Mouse (Mus musculus) limb, embryonic 11.5 days (tissue): ENCODE measurements around the gene Nudt8. TPM values are rescaled to one million over a fixed set of nuclear protein-coding genes. Genes with fewer than 3 reads are reported as not detected.

Experiments
- polyA plus RNA-seq: library from polyadenylated mRNA; unstranded; fragments of >200 nt; fragmentation: Nextera tagmentation; extraction: Ambion mirVana; gene quantifications from 2 replicates; pipeline ENCODE4 v1.2.1, GENCODE M21; 2014

The Nudt8 gene
- polyA plus RNA-seq, 1 experiment from 2014 or later, result 32.6 TPM

Other genes starting within 250 kb of the Nudt8 start
- 25.3 and 30.6 TPM in 2 replicates for gene Kmt5b, start 233.2 kb upstream of the Nudt8 start, polyA plus RNA-seq
- 47.3 and 47.7 TPM in 2 replicates for gene Chka, start 148.8 kb upstream of the Nudt8 start, polyA plus RNA-seq
- 27.3 and 28.8 TPM in 2 replicates for gene Tcirg1, start 93.4 kb upstream of the Nudt8 start, polyA plus RNA-seq
- gene Ndufs8, start 87.8 kb upstream of the Nudt8 start, polyA plus RNA-seq, result 259 and 263 TPM in 2 replicates
- gene Aldh3b1, start 70.8 kb upstream of the Nudt8 start, polyA plus RNA-seq, result 0.47 and 0.67 TPM in 2 replicates
- 6.0 and 7.1 TPM in 2 replicates for gene Unc93b1, start 65.4 kb upstream of the Nudt8 start, polyA plus RNA-seq
- not detected in 2 replicates for gene Aldh3b3, start 41.9 kb upstream of the Nudt8 start, polyA plus RNA-seq
- 2.6 TPM in 2 replicates for gene Aldh3b2, start 28.3 kb upstream of the Nudt8 start, polyA plus RNA-seq
- 3.3 and 4.3 TPM in 2 replicates for gene Acy3, start 14.0 kb upstream of the Nudt8 start, polyA plus RNA-seq
- 0.08 TPM in 1 of 2 replicates, not detected in the other for gene Tbx10, start 7.8 kb upstream of the Nudt8 start, polyA plus RNA-seq
- gene Gm49405, start within 50 bp of the Nudt8 start, polyA plus RNA-seq, result 2.5 TPM in 2 replicates
- gene Doc2g, start 2.7 kb downstream of the Nudt8 start, polyA plus RNA-seq, result 4.1 TPM in 2 replicates
- 198 and 208 TPM in 2 replicates for gene Ndufv1, start 12.2 kb downstream of the Nudt8 start, polyA plus RNA-seq
- gene Gstp1, start 37.4 kb downstream of the Nudt8 start, polyA plus RNA-seq, result 437 and 462 TPM in 2 replicates
- 1.1 TPM in 2 replicates for gene Gstp2, start 45.4 kb downstream of the Nudt8 start, polyA plus RNA-seq
- gene Gstp3, start 59.0 kb downstream of the Nudt8 start, polyA plus RNA-seq, result 0.23 TPM in 1 of 2 replicates, not detected in the other
- gene Cabp2, start 81.0 kb downstream of the Nudt8 start, polyA plus RNA-seq, result not detected in 2 replicates
- gene Cdk2ap2, start 96.6 kb downstream of the Nudt8 start, polyA plus RNA-seq, result 77.5 and 81.6 TPM in 2 replicates
- 4.8 and 5.8 TPM in 2 replicates for gene Pitpnm1, start 99.4 kb downstream of the Nudt8 start, polyA plus RNA-seq
- 91.2 and 93.7 TPM in 2 replicates for gene Aip, start 125.3 kb downstream of the Nudt8 start, polyA plus RNA-seq
- gene Gpr152, start 139.2 kb downstream of the Nudt8 start, polyA plus RNA-seq, result not detected in 2 replicates
- gene Cabp4, start 143.5 kb downstream of the Nudt8 start, polyA plus RNA-seq, result not detected in 2 replicates
- 116 and 124 TPM in 2 replicates for gene Coro1b, start 148.0 kb downstream of the Nudt8 start, polyA plus RNA-seq
- gene Ptprcap, start 153.0 kb downstream of the Nudt8 start, polyA plus RNA-seq, result 1.1 and 1.5 TPM in 2 replicates
- 44.7 and 48.9 TPM in 2 replicates for gene Rps6kb2, start 162.8 kb downstream of the Nudt8 start, polyA plus RNA-seq
- gene Carns1, start 174.9 kb downstream of the Nudt8 start, polyA plus RNA-seq, result 2.1 TPM in 2 replicates
- 0.89 and 1.2 TPM in 2 replicates for gene Tbc1d10c, start 190.7 kb downstream of the Nudt8 start, polyA plus RNA-seq
- gene Ppp1ca, start 191.5 kb downstream of the Nudt8 start, polyA plus RNA-seq, result 952 and 995 TPM in 2 replicates
- 52.5 and 54.9 TPM in 2 replicates for gene Rad9a, start 201.1 kb downstream of the Nudt8 start, polyA plus RNA-seq
- 5.0 and 7.4 TPM in 2 replicates for gene Clcf1, start 213.7 kb downstream of the Nudt8 start, polyA plus RNA-seq
- not detected in 2 replicates for gene AC109138.7, start 213.8 kb downstream of the Nudt8 start, polyA plus RNA-seq
- gene Pold4, start 231.3 kb downstream of the Nudt8 start, polyA plus RNA-seq, result 11.5 and 12.6 TPM in 2 replicates